Mouse (Mus musculus) mature B cell (primary cell): ENCODE data around the gene Txnrd3.

Experiments
- in situ Hi-C: fragments of 300-500 bp; cut with MboI; formaldehyde crosslinking; loops from 2 replicates; pipeline ENCODE4 v1.14.3; 2019

Txnrd3 gene

DNA sequence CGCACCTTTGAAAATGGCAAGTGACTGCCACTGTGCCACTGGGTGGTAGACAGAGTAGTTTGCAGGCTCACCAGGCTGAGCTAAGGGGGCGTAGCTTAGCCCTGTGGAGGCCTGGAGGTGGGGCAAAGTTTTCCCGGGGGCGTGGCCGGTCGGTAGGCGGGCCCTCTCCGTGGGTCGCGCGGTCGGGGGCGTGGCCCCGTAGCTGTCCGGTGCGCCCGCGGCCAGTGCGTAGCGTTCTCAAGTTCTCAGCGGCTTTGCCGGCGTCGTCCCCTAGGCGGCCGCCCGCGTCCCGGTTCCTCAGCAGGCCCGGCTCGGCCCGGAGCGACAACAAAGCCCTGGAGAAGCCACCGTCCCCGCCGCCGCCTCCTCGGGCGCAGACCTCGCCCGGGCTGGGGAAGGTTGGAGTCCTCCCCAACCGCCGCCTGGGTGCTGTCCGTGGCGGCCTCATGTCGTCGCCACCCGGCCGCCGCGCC lies at the start of gene Txnrd3:
Gene Txnrd3, plus strand, starts transcription at position 191 of the 473 bp plus-strand sequence.
- in situ Hi-C loops: no loop called here

DNA sequence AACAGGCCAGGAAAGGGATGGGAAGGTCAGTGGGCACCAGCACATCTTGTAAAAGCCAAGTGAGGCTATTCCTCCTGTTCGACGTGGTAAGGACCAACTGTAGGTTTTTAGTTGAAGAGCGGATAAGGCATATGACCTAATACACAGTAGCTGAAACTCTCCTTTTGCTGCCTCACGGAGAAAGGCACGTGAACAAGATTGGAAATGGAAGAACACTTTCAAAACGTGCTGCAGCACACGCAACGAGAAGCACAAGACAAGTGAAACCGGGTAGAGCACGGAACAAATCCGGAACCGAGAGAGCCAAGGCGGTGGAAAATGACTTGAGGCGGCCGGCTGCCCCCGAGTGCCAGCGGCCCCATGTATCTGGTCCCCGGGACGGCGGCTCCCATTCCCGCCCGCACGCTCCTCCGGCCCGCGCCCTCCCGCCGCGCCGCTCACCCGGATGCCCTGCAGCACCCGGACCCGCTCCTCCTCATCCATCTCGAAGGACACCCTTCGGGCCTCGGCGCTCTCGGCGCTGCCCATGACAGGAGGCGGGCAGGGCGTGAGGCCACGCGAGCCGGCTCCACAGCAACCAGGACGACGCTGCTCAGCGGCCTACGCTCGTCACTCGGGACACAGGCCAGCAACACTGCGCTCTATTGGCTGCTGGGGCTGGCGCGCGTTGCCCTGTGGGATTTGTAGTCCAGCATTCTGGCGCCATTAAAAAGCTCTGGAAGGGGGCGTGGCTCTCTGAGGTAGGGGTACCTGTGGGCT lies 48.6 kb upstream of the Txnrd3 start, which contains the start of gene Chchd6:
Gene Chchd6, minus strand, starts transcription at position 635 of the 759 bp plus-strand sequence.
- in situ Hi-C loops: no loop called here

DNA sequence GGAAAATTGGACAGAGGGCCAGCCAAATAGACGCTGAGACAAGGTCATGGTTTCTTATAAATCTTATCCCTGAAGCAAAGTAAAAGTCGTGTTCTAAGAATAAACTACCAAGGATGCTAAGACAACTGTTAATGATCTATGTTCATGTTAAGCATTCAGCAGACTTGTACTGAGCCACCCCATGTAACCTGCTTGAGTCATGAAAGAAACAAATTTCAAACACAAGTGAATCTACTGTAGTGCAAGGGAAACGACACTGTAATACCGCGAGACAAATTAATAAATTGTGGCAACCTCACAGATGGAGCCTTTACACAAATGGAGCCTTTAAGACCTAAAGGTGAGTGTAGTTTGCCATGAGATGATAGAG lies 48.0 kb upstream of the Txnrd3 start:
- in situ Hi-C loops: no loop called here

GRCm38 (mm10) chr6:89596510-89596909 lies 47.3 kb upstream of the Txnrd3 start:
- in situ Hi-C loops: no loop called here

- in situ Hi-C loops: no loop called here
Observed at GRCm38 (mm10) chr6:89606096-89606495, 37.7 kb upstream of the Txnrd3 start.

GRCm38 (mm10) chr6:89607999-89608398 lies 35.8 kb upstream of the Txnrd3 start:
- in situ Hi-C loops: no loop called here

DNA sequence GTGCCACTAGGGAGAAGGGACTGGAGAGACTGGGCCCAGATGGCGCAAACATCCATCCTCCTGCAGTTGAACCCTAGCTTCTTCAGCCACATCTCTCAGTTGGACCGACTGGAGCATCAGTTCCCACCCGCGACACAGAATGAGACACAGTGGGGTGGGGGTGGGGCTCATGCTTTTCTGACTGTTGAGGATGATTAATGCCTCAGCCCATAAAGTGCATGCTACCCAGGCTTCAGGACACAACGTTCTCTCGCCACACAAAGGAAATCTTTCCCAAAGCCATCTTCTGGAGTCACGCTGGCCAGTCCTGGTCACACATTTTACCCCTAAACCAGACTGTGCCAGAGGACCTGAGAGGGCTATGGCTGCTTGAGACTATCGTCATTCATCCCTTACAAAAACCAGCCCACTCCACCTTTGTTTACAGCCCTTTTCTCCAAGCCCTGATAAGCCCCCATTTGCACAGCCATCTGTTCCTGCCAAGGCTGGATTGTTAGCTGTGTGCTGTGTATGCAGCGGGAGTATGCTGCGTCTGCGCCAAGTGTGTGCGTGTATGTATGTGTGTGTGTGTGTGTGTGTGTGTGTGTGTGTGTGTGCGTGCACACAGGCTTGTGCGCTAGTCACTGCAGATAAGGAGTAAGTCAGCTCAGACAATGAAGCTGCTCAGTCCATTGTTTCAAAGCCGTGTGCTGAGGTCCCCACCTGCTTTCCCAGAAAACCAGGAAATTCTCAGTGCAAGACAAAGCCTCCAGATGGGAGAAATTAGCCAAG lies 30.3 kb upstream of the Txnrd3 start:
- in situ Hi-C loops: no loop called here

- in situ Hi-C loops: no loop called here
Observed at GRCm38 (mm10) chr6:89614107-89614471, 29.7 kb upstream of the Txnrd3 start.

- in situ Hi-C loops: no loop called here
Observed at GRCm38 (mm10) chr6:89614596-89615372, 29.0 kb upstream of the Txnrd3 start.

DNA sequence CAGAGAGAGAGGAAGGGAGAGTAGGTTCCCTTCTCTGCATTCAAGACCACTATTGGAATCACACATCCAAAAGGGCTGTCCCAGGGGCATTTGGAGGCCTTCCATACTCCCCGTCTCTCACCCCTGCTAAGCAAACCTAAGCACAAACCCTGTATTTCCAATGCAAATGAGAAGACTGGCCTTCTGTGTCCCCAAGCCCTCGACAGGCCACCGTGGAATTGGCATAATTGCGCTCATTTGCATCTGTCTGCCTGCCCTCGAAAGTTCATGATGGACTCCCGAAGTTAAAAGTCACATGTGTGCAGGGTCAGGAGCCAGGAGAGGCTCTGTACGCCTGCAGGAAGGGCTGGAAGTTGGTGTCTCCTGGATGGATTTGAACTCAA lies 28.4 kb upstream of the Txnrd3 start:
- in situ Hi-C loops: no loop called here

DNA sequence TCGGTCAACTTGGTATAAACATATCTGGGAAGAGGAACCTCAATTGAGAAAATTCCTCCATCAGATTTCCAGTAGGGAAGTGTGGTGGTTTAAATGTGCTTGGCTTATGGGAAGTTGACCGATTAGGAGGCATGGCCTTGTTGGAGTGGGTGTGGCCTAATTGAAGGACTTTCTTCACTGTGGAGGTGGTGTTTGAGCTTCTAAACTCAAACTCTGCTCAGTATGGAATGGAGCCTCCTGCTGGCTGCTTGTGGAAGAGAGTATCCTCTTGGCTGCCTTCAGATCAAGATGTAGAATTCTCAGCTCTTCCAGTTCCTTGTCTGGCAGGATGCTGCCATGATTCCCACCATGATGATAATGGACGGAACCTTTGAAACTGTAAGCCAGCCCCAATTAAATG lies 21.1 kb upstream of the Txnrd3 start:
- in situ Hi-C loops: no loop called here

GRCm38 (mm10) chr6:89628045-89628785 lies 15.6 kb upstream of the Txnrd3 start:
- in situ Hi-C loops: no loop called here

DNA sequence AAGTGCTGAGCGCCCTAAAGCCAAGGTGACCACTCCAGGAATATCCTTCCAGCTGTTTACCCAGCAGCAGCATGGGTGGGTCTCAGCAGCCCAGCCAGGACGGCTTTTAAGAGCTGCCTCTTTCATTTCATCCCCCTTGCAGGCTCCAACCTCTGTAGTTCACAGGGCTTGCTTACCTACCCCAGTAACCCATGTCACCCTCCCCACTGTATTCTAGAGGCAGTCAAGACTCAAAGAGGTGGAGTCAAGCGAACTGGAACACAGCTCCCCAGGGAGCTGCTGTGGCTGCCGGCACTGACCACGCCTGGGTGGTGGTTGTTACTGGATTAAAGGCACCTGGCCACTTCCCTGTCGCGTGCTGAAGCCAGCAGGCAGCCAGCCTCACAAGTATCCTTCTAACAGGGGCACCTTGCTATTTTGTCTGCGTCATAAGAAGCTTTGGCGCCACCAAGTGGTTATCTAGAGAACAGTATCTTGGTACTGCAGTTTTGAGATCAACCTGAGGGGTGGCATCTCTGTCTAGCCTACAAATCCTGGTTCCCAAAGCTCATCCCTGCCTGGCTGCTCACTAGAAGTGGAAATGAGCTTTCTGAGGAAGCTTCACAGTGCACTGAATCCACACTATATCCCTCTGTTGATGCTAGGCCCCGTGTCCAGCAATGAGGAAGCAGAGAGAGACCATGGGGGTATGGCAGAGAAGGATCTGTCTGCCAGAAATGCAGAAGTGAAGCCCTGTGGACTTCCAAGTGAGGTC lies 11.8 kb upstream of the Txnrd3 start:
- in situ Hi-C loops: no loop called here

DNA sequence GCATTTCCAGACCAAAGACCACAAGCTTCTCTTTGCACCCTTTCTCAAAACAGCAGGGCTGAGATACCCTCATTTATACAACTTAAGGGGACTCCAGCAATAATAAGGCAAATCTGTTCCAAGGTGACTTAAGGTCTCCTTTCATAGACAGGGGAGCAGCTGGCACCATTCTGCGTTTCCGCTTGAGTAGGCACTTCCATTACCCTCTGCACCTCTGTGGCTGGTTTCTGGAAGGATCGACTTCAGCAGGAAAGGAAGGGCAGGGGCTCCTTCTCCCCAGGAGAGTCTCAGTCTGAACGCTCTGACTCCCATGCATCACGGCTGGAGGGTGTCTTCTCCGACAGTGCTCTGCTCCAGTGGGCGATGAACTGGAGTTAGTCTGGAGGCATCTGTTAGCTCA lies 10.7 kb upstream of the Txnrd3 start:
- in situ Hi-C loops: no loop called here

DNA sequence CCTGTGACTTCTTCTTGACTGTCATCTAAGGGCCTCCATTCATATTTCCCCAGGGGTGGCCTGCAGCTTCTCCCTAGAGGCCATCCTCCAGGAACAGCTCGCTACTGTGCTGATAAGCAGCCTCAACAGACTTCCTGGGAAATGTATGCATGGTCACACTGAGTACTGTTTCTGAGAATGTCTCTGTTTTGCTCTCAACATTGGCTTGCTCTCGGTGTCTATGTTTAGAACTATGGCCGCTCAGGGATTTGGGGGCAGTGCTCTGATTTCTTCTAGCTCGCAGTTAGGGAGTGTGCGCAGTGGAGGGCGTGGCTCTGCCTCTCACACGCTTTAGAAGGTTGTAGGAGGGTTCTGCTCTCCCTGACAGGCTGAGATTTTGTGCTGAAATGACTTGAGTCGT lies 9.4 kb upstream of the Txnrd3 start:
- in situ Hi-C loops: no loop called here

- in situ Hi-C loops: no loop called here
Observed at GRCm38 (mm10) chr6:89637977-89638376, 5.8 kb upstream of the Txnrd3 start.

GRCm38 (mm10) chr6:89639025-89639424 lies 4.8 kb upstream of the Txnrd3 start:
- in situ Hi-C loops: no loop called here

GRCm38 (mm10) chr6:89644271-89645075 lies 685 bp downstream of the Txnrd3 start:
- in situ Hi-C loops: no loop called here

DNA sequence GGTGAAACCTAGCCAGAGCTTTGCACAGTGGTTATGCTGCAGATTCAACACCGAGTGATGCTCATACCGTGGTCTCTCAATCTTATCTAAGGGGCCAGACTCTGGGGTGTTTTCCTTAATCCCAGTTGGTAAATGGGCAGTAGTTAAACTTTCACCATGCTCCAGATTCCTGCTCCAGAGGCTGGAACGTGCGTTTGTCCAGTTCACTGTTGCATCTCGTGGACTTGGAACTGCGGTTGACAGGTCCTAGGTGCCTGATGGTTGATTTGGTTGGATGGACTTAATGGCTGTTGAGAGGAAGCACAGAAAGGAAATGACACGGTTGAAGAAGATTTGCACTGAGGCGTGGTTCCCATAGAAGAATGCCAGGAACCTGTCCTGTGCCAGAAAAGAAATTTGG lies 6.1 kb downstream of the Txnrd3 start:
- in situ Hi-C loops: no loop called here

GRCm38 (mm10) chr6:89651770-89652169 lies 8.0 kb downstream of the Txnrd3 start:
- in situ Hi-C loops: no loop called here
